Mouse (Mus musculus): ENCODE data around the gene Slc26a11. TPM values are rescaled to one million over a fixed set of nuclear protein-coding genes. Genes with fewer than 3 reads are reported as not detected.

Gene Slc26a11
- polyA plus RNA-seq (2016; fragmentation: Nextera tagmentation; extraction: Ambion mirVana), result 10.0 and 12.3 TPM in 2 replicates

DNA sequence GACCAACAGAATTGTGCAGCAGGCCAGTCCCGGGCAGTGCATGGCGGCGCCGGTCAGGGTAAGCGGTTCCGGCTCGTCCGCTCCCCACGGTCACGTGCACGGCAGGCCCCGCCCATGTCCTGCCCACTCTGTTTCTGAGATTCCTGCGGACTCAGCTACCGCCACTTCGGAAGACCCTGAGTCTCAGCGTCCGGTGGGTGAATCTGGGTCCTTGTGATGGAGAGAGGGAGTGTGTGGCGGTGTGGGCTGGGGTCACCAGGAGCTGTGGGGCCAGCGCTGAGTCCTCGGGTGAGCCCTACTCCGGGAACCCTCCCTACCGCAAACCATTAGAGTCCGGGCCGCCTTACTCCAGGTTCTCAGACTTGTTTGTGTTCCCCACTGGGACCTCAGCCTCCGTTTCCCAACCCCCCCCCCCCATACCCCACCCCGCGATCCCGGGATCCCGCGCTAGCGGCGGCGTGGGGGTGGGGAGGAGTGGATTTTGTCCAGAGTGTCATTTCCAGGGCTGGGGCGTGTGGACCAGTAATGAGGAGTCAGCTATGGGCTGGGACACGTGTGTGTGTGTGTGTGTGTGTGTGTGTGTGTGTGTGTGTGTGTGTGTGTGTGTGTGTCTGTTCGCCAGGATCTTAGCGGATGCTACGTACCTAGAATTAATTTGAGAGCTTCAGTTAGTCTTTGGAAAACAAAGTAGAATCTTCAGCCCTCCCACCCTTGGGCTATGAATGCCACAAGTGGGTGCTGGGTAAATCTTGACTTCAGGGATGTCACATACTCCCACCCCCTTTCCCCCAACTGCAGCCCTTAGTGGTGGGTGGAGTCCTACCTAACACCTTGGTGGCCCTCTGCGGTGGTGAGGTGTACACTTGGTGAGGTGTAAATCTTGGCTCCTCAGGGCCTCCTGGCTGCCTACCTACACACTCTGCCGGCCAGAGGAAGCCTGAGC lies at the start of gene Slc26a11, which contains the start of gene Sgsh:
Gene Slc26a11 (plus strand): TSS at position 115 of the 943 bp plus-strand sequence.
Gene Sgsh (minus strand): TSS at position 94 of the 943 bp plus-strand sequence.
- Histone ChIP-seq H3K27ac (peak within 1 kb of the TSS; percentile 74), H3K4me2 (replicated peaks) (peak within 1 kb of the TSS; percentile 80), H3K4me3 (peak within 1 kb of the TSS; percentile 67), H3K27me3 (0 out of 2 replicates have a peak, but pooled peaks cover 6% of the 10 kb centered on the region), H3K4me1 (peaks cover 18% of the 10 kb centered on the region), H3K9ac (peak within 1 kb of the TSS; percentile 78), H3K9me3 (no peaks in the 10 kb centered on the region), H3K36me3 (peaks cover 5% of the 10 kb centered on the region; the same call in 1 of the 2 replicates)
- peak; percentile 79; the same call in 1 of the 2 replicates for ATAC-seq (ENCODE audit: insufficient number of reproducible peaks, insufficient read depth, low FRiP score, low TSS enrichment)
- WGBS, result 3% methylated on average over 37 of the region's 40 CpGs

- peaks cover 4% of the 10 kb centered on the region; the same call in 1 of the 2 replicates for H3K4me1 ChIP-seq
- H3K27me3 ChIP-seq, result peaks cover 6% of the 10 kb centered on the region
- no peak overlapping the region for H3K4me3 ChIP-seq
- H3K9ac ChIP-seq, result no peak overlapping the region
- H3K4me2 ChIP-seq (replicated peaks), result no peak overlapping the region
- H3K36me3 ChIP-seq, result no peaks in the 10 kb centered on the region
- no peak; the same call in 1 of the 2 replicates for ATAC-seq (ENCODE audit: insufficient number of reproducible peaks, insufficient read depth, low FRiP score, low TSS enrichment)
- H3K9me3 ChIP-seq, result no peaks in the 10 kb centered on the region
- 55% methylated on average over 13 of the region's 13 CpGs for WGBS
- H3K27ac ChIP-seq, result no peak overlapping the region
Observed at GRCm38 (mm10) chr11:119306762-119307657, 48.3 kb upstream of the Slc26a11 start.

DNA sequence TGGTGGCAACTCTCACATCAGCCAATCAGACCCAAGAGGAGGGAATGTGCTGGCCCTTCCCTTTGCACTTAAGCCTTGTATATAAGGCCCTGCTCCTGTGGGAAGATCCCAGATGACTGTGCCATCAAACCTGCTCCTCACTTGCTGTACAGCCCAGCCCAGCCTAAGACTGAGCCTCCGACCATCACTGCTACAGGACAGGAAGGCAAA lies 47.8 kb upstream of the Slc26a11 start, which contains the start of gene Card14:
Gene Card14 (plus strand): TSS at position 111 of the 210 bp plus-strand sequence.
- H3K4me2 ChIP-seq (replicated peaks), result no peak within 1 kb of the TSS
- 29% methylated on average over 1 of the region's 1 CpGs for WGBS

DNA sequence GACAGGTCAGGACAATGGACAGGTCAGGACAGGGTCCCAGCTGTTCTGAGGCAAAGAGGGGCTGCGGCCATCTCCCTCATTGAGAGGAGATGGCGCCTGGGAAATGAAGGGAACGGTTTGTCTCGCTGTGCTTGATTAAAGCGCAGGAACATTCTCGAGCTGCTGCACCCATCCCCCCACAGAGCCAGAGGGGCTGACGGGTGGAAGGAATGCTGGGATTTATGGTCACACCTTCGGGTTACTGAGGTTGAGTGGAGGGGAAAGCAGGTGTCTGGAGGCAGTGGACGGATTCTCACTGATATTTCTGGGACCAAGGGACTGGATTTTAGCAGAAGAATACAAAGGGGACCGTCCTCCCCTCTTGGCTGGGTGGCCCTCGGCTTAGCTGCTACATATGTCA lies 47.4 kb upstream of the Slc26a11 start:
- Histone ChIP-seq H3K4me3 (no peak overlapping the region), H3K27ac (no peak overlapping the region), H3K9me3 (no peaks in the 10 kb centered on the region), H3K4me1 (peaks cover 4% of the 10 kb centered on the region; the same call in 1 of the 2 replicates), H3K9ac (no peak overlapping the region), H3K4me2 (replicated peaks) (no peak overlapping the region), H3K27me3 (peaks cover 6% of the 10 kb centered on the region), H3K36me3 (no peaks in the 10 kb centered on the region)
- ATAC-seq (ENCODE audit: insufficient number of reproducible peaks, insufficient read depth, low FRiP score, low TSS enrichment), result no peak
- WGBS, result 24% methylated on average over 11 of the region's 11 CpGs

More for the DNA sequence above, 47.8 kb upstream of the Slc26a11 start, which contains the start of gene Card14:
- ATAC-seq (ENCODE audit: insufficient number of reproducible peaks, insufficient read depth, low FRiP score, low TSS enrichment), result no peak
- Histone ChIP-seq H3K4me1 (peaks cover 4% of the 10 kb centered on the region; the same call in 1 of the 2 replicates), H3K4me3 (no peak within 1 kb of the TSS), H3K27ac (no peak within 1 kb of the TSS), H3K27me3 (peaks cover 6% of the 10 kb centered on the region), H3K36me3 (no peaks in the 10 kb centered on the region), H3K9me3 (no peaks in the 10 kb centered on the region), H3K9ac (no peak within 1 kb of the TSS)

- no peaks in the 10 kb centered on the region for H3K9me3 ChIP-seq
- WGBS, result 17% methylated on average over 10 of the region's 10 CpGs
- peaks cover 6% of the 10 kb centered on the region for H3K27me3 ChIP-seq
- no peak overlapping the region for H3K4me2 ChIP-seq (replicated peaks)
- no peak overlapping the region for H3K9ac ChIP-seq
- no peak overlapping the region for H3K4me3 ChIP-seq
- H3K36me3 ChIP-seq, result no peaks in the 10 kb centered on the region
- no peak overlapping the region for H3K27ac ChIP-seq
- ATAC-seq (ENCODE audit: insufficient number of reproducible peaks, insufficient read depth, low FRiP score, low TSS enrichment), result no peak
- peaks cover 4% of the 10 kb centered on the region; the same call in 1 of the 2 replicates for H3K4me1 ChIP-seq
Observed at GRCm38 (mm10) chr11:119310621-119311020, 44.7 kb upstream of the Slc26a11 start.

GRCm38 (mm10) chr11:119314252-119314936 lies 41.0 kb upstream of the Slc26a11 start:
- 79% methylated on average over 17 of the region's 17 CpGs for WGBS
- no peak for ATAC-seq (ENCODE audit: insufficient number of reproducible peaks, insufficient read depth, low FRiP score, low TSS enrichment)
- H3K4me1 ChIP-seq, result no peaks in the 10 kb centered on the region

GRCm38 (mm10) chr11:119316720-119317119 lies 38.6 kb upstream of the Slc26a11 start:
- no peaks in the 10 kb centered on the region for H3K4me1 ChIP-seq
- no peaks in the 10 kb centered on the region for H3K36me3 ChIP-seq
- H3K27me3 ChIP-seq, result peaks cover under 1% of the 10 kb centered on the region; the same call in 1 of the 2 replicates
- H3K9me3 ChIP-seq, result no peaks in the 10 kb centered on the region
- WGBS, result 89% methylated on average over 4 of the region's 4 CpGs
- no peak overlapping the region for H3K4me3 ChIP-seq
- H3K27ac ChIP-seq, result no peak overlapping the region
- H3K4me2 ChIP-seq (replicated peaks), result no peak overlapping the region
- no peak overlapping the region for H3K9ac ChIP-seq
- ATAC-seq (ENCODE audit: insufficient number of reproducible peaks, insufficient read depth, low FRiP score, low TSS enrichment), result no peak

More at GRCm38 (mm10) chr11:119314252-119314936, 41.0 kb upstream of the Slc26a11 start:
- no peaks in the 10 kb centered on the region for H3K36me3 ChIP-seq
- H3K27ac ChIP-seq, result no peak overlapping the region
- peaks cover 6% of the 10 kb centered on the region for H3K27me3 ChIP-seq
- no peak overlapping the region for H3K9ac ChIP-seq
- no peak overlapping the region for H3K4me2 ChIP-seq (replicated peaks)
- H3K4me3 ChIP-seq, result no peak overlapping the region
- no peaks in the 10 kb centered on the region for H3K9me3 ChIP-seq

- Histone ChIP-seq H3K27me3 (0 out of 2 replicates have a peak, but pooled peaks cover 3% of the 10 kb centered on the region), H3K4me2 (replicated peaks) (no peak overlapping the region), H3K4me3 (no peak overlapping the region), H3K36me3 (no peaks in the 10 kb centered on the region), H3K27ac (no peak overlapping the region), H3K9ac (no peak overlapping the region), H3K9me3 (no peaks in the 10 kb centered on the region), H3K4me1 (no peaks in the 10 kb centered on the region)
- WGBS, result 79% methylated on average over 13 of the region's 13 CpGs
- ATAC-seq (ENCODE audit: insufficient number of reproducible peaks, insufficient read depth, low FRiP score, low TSS enrichment), result no peak
Observed at GRCm38 (mm10) chr11:119322521-119322920, 32.8 kb upstream of the Slc26a11 start.

DNA sequence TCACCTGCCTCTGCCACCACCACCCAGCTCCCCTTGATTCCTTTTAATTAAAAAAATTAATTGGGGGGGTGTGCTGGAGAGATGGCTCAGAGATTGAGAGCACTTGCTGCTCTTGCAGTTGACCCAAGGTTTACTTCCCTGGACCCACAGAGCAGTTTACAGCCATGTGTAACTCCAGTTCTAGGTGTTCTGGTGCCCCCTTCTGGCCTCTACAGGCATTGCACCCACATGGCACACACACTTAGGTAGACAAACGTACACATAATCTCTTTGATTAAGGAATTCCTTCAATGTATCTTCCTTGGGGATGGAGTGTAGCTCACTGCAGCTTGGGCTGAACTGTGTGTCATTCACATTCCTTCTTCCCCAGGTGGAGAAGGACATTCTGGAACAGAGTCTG lies 30.3 kb upstream of the Slc26a11 start:
- Histone ChIP-seq H3K4me1 (no peaks in the 10 kb centered on the region), H3K36me3 (no peaks in the 10 kb centered on the region), H3K27ac (no peak overlapping the region), H3K27me3 (0 out of 2 replicates have a peak, but pooled peaks cover 3% of the 10 kb centered on the region), H3K9me3 (no peaks in the 10 kb centered on the region), H3K4me3 (no peak overlapping the region), H3K4me2 (replicated peaks) (no peak overlapping the region), H3K9ac (no peak overlapping the region)
- ATAC-seq (ENCODE audit: insufficient number of reproducible peaks, insufficient read depth, low FRiP score, low TSS enrichment), result no peak
- WGBS, result 82% methylated on average over 1 of the region's 1 CpGs

DNA sequence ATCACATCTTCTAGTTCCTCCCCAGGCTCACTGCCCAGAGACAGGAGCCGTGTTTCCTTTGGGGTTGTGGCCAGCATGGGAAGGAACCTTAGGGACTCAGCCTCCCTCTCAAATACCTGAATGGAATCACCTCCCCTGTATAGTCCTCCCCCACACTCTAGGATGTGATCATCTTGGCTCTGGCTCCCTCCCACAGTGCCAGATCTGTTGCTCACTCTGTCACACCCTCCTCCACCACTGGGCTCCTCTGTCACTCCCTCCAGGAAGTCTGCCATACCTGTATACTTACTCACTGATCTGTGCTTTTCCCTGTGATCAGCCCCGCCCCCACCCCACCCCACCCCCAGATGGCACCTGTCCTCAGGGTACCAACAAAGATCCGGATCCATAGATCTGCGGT lies 24.8 kb upstream of the Slc26a11 start:
- Histone ChIP-seq H3K4me1 (no peaks in the 10 kb centered on the region), H3K36me3 (no peaks in the 10 kb centered on the region), H3K4me2 (replicated peaks) (no peak overlapping the region), H3K9ac (no peak overlapping the region), H3K27ac (no peak overlapping the region), H3K27me3 (peaks cover 3% of the 10 kb centered on the region; the same call in 1 of the 2 replicates), H3K9me3 (no peaks in the 10 kb centered on the region), H3K4me3 (no peak overlapping the region)
- no peak for ATAC-seq (ENCODE audit: insufficient number of reproducible peaks, insufficient read depth, low FRiP score, low TSS enrichment)
- 49% methylated on average over 4 of the region's 4 CpGs for WGBS

DNA sequence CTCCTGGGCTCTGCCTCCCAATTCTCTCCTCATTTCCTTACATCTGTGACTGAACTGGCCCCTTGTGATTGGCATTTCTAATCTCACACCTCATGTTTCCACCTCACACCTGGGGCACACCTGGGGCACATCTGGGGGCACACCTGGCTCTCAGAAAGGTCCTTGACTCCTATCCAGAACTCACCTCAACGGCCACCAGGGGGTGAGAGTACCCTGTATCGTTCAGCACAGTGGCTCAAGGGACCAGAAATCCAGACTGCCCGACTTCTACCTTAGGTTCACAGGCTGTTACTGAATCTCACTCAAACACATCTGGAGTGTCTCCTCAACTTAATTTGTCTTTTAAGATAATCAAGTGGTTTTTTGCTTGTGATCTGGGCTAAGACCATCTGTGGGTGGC lies 23.4 kb upstream of the Slc26a11 start:
- Histone ChIP-seq H3K27ac (no peak overlapping the region), H3K4me1 (no peaks in the 10 kb centered on the region), H3K9ac (no peak overlapping the region), H3K36me3 (no peaks in the 10 kb centered on the region), H3K4me3 (no peak overlapping the region), H3K4me2 (replicated peaks) (no peak overlapping the region), H3K9me3 (no peaks in the 10 kb centered on the region), H3K27me3 (peaks cover 3% of the 10 kb centered on the region; the same call in 1 of the 2 replicates)
- 35% methylated on average over 3 of the region's 3 CpGs for WGBS
- ATAC-seq (ENCODE audit: insufficient number of reproducible peaks, insufficient read depth, low FRiP score, low TSS enrichment), result no peak
